Mouse (Mus musculus) 416B (cell line): Measurements from ENCODE around the gene Spem1.

ENCODE experiments used
- DNase-seq: peaks from one replicate; pipeline ENCODE4 v3.0.0; 2011; ENCODE audit warnings: low read depth

Gene Spem1

GRCm38 (mm10) chr11:69800392-69801197 lies 21.4 kb downstream of the Spem1 start:
- DNase-seq, result no peak

- no peak for DNase-seq
These were observed 21.9 kb downstream of the Spem1 start for GRCm38 (mm10) chr11:69800138-69800391.

DNA sequence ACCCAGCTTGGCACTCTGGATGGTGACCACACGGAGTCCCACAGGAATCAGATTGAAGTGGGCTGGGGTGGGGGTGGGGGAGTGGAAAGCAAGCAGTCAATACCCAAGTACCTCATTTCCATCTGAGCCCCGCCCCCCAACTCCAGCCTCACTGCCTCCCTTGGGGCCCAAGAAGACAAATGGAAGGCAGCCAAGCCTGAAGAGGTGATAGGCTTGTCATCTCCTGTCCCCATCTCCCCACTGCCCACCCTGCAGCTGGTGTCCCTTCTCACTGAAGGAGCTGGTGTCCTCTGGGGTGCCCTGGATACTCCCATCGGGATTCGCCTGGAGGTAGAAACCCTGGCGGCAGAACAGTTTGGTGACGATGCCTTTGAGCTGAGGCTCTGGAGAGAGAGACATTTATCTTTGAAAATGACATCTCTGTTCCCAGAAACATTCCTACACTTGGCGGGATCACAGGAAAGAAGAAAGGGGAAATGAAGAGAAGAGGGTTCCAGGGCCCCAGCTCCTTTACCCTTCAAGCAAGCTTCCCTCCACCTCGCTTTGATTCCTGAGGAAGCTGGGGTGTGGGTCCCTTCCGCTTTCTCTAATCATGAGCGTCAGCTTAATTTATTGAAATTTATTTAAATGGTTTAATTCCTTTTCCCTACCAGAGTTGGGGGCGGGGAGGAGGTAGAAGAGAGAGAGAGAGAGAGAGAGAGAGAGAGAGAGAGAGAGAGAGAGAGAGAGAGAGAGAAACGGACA lies 22.4 kb downstream of the Spem1 start:
- DNase-seq, result no peak

- peak; percentile 49 for DNase-seq
These were observed 24.1 kb downstream of the Spem1 start for GRCm38 (mm10) chr11:69797924-69798323.

GRCm38 (mm10) chr11:69795983-69796435 lies 26.0 kb downstream of the Spem1 start:
- no peak for DNase-seq

GRCm38 (mm10) chr11:69795168-69795982 lies 26.6 kb downstream of the Spem1 start, which contains the start of gene Chrnb1:
TSS of gene Chrnb1 (minus strand) at chr11:69795943.
- peak; percentile 99 for DNase-seq

DNA sequence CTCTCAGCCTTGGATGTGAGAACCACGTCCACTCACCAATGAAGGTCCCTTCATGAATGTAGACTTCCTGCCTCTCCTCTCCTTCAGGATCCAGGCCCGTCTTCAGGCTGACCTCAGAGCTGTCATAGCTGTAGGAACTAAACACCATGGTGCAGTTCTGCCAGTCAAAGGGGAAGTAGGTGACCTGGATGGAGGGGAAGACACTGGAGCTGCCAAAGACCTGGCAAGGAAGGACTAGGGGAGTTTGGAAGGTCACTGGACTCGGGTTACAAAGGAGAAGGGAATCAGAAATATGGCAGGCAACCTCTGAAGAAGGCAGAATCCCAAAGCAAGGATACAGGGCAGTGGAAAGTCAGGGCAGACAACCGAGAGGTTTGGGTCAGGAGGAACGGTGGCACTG lies 28.6 kb downstream of the Spem1 start:
- no peak for DNase-seq

DNA sequence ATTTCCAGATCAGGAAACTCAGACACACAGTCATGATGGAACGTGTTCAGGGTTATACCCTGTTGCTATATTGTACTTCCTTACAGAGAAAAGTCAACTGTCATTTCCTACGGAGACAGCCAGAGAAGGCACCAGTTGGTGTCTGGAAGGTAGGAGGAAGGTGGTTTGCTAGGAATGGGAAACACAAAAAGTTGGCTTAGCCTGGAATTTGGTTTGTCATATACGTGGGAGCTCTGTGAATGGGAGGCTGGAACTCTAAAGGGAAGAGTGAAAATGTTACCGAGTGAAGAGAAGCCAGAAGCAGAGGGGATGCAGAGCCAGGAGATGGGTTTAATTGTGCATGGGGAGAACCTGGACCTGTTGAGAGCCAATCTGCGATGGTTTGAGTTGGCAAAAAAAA lies 30.6 kb downstream of the Spem1 start:
- no peak for DNase-seq

GRCm38 (mm10) chr11:69789431-69789830 lies 32.5 kb downstream of the Spem1 start:
- DNase-seq, result no peak

- DNase-seq, result no peak
These were observed 34.7 kb downstream of the Spem1 start for GRCm38 (mm10) chr11:69787306-69787705.

GRCm38 (mm10) chr11:69784793-69785272 lies 37.1 kb downstream of the Spem1 start:
- peak; percentile 21 for DNase-seq

DNA sequence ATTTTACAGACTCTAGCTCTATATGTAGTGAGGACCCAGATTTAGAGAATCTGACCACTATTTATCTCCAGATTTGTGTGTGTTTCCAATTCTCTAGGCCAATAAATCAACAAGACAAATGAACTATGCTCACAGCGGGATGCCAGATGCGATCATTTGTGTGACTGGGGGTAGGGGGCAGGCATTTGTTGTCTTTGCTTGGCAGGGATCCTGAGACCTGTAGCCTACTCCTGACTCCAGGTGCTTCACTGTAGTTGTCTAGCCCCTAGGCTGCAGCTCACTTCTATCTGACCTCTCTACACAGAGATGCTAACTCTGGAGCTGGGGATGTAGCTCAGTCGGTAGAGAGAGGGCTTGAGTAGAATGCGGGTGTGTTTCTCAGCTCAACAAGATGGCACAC lies 40.2 kb downstream of the Spem1 start:
- no peak for DNase-seq

DNA sequence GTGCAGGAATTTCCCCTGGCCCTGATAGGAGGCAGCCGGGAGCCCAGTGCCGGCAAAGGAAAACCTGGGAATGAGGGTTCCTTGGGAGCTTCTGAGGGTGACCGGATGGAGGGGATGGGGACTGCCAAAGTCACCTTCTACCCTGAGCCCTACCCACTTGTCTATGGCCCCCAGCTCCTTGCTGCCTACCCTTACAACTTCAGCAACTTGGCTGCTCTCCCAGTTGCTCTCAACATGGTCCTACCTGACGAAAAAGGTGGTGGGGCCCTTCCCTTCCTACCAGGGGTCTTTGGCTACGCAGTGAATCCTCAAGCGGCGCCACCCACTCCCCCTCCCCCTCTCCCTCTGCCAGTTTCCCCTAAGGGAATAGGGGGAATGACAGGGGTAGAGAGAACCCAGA lies 43.0 kb downstream of the Spem1 start:
- no peak for DNase-seq

GRCm38 (mm10) chr11:69778258-69778982 lies 43.6 kb downstream of the Spem1 start:
- DNase-seq, result no peak

- DNase-seq, result no peak
These were observed 44.3 kb downstream of the Spem1 start for GRCm38 (mm10) chr11:69777504-69778257.

- DNase-seq, result no peak
These were observed 45.5 kb downstream of the Spem1 start for GRCm38 (mm10) chr11:69776488-69776887.

- no peak for DNase-seq
These were observed 46.3 kb downstream of the Spem1 start for GRCm38 (mm10) chr11:69775716-69776115.

DNA sequence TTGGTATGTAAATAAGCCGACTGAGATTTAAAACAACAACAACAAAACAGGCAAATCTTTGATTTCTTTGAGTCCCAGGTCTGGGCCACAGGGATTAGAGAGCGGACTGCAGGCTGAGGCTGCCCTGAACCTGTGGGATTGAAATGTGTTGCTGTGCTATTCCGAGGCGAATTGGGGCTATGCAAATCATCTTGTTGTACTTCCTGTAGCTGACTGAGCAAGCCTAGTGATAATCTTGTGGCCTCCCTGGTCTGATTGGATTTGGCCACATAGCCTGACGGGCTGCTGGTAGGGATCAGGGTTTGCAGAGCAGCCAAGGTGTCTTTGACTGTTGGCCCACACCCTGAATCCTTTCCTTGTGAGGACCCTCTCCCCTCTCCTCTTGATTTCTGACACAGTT lies 47.0 kb downstream of the Spem1 start:
- no peak for DNase-seq
